Mouse (Mus musculus): ENCODE results near the gene Rack1. TPM values are rescaled to one million over a fixed set of nuclear protein-coding genes. Genes with fewer than 3 reads are reported as not detected.

The Rack1 gene
- 5,378 and 5,815 TPM in 2 replicates for total RNA-seq (2012; rRNA removed)
- polyA plus RNA-seq (2012; ENCODE audit: insufficient read depth in 1 of 2, insufficient read length in 2 of 2, low read depth in 1 of 2, low replicate concordance in 2 of 2, missing spikeins in 1 of 2): 1,000 to 10,000 TPM in 1 of 2 experiments, 100 to 1,000 TPM in 1; 376 to 4,421 TPM

DNA sequence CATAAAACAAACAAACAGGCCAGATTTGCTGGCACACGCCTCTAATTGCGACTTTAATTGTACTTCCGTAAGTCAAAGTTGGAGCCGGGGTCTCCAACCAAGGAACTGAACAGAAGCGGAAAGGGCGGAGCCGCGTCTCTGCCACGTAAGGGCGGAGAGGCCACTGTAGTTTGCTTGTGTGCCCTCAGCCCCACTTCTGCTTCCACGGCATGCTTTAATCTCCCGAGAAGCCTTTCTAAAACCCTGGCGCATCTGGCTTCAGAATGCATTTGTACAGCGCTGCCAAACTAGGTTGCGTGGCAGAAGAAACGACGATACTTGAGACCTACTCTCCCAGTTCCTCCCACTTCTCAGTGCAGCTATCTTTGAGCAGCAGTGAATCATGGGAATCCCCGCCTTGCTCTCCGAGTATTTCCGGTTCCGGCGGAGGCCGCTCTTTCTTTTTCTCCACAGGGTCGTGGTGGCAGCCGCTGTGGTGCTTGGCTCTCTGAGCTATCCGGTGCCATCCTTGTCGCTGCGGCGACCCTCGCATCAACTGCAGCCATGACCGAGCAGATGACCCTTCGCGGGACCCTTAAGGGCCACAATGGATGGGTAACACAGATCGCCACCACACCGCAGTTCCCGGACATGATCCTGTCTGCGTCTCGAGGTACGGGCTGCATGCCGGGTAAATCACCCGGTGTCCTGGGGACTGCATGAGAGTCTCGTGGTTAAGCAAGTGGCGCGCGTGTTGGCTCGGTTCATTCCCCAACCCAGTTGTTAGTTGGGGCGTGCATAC, at the start of gene Rack1:
Gene Rack1 (plus strand): TSS at position 412 of the 781 bp plus-strand sequence.
- Histone ChIP-seq H3K9ac (ENCODE audit: control insufficient read depth, low read depth, low read length, poor library complexity, severe bottlenecking) (peak within 1 kb of the TSS; percentile 97), H3K36me3 (ENCODE audit: control insufficient read depth in 1 of 2, insufficient read depth in 2 of 2, low read length in 2 of 2) (peaks cover 37 to 43% of the 10 kb centered on the region in 2 experiments), H3K27ac (ENCODE audit: control insufficient read depth, low read depth, low read length) (peak within 1 kb of the TSS; percentile 96), H3K9me3 (replicated peaks; ENCODE audit: insufficient read depth, low read length) (no peaks in the 10 kb centered on the region), H3K4me3 (ENCODE audit: control insufficient read depth in 1 of 2, insufficient read depth in 1 of 2, low read depth in 2 of 2, low read length in 2 of 2) (peak within 1 kb of the TSS; percentile 78 to 96), H3K27me3 (ENCODE audit: control insufficient read depth in 1 of 2, insufficient read depth in 2 of 2, low read length in 2 of 2) (no peaks in the 10 kb centered on the region), H3K79me2 (ENCODE audit: control insufficient read depth, insufficient read depth, low read length, poor library complexity) (peaks cover 58% of the 10 kb centered on the region), H3K4me1 (ENCODE audit: control insufficient read depth in 1 of 2, insufficient read depth in 2 of 2, low read length in 2 of 2) (peaks cover 2 to 31% of the 10 kb centered on the region in 2 experiments; a peak in 3 of 4 replicates)
- DNase-seq (ENCODE audit: low read depth, low spot score): peak; percentile 99
- TF ChIP-seq E2F4 (IDR thresholded peaks at IDR 0.05; ENCODE audit: borderline replicate concordance, low read depth, low read length): no peak; the same call in 1 of the 2 replicates
- TF ChIP-seq ETS1 (IDR thresholded peaks at IDR 0.05; ENCODE audit: low read depth, low read length): peak; percentile 37; the same call in 1 of the 2 replicates
- no peak for TF ChIP-seq EP300 (IDR thresholded peaks at IDR 0.05; ENCODE audit: low read depth in 1 of 2, low read length in 2 of 2)
- no peak; the same call in 1 of the 2 replicates for TF ChIP-seq ZNF384 (IDR thresholded peaks at IDR 0.05; ENCODE audit: low read depth, low read length)
- TF ChIP-seq GABPA (IDR thresholded peaks at IDR 0.05; ENCODE audit: low read depth, low read length): no peak
- peak; percentile 18; the same call in 1 of the 2 replicates for TF ChIP-seq RCOR1 (IDR thresholded peaks at IDR 0.05; ENCODE audit: low read depth, low read length)
- no peak for TF ChIP-seq USF1 (IDR thresholded peaks at IDR 0.05; ENCODE audit: low read depth, low read length)
- TF ChIP-seq TAL1 (IDR thresholded peaks at IDR 0.05; ENCODE audit: low read length): no peak
- peak; percentile 97 for TF ChIP-seq ZMIZ1 (IDR thresholded peaks at IDR 0.05; ENCODE audit: low read depth, low read length)
- TF ChIP-seq CHD1 (IDR thresholded peaks at IDR 0.05; ENCODE audit: low read depth, low read length): no peak; the same call in 1 of the 2 replicates
- no peak for TF ChIP-seq NRF1 (IDR thresholded peaks at IDR 0.05; ENCODE audit: insufficient read depth, low read depth, low read length, poor library complexity, severe bottlenecking)
- TF ChIP-seq TCF12 (IDR thresholded peaks at IDR 0.05; ENCODE audit: low read depth, low read length): peak; percentile 85
- no peak for TF ChIP-seq BHLHE40 (IDR thresholded peaks at IDR 0.05; ENCODE audit: borderline replicate concordance, low read depth, low read length)
- TF ChIP-seq RAD21 (IDR thresholded peaks at IDR 0.05; ENCODE audit: low read depth, low read length): no peak
- no peak for TF ChIP-seq SMC3 (IDR thresholded peaks at IDR 0.05; ENCODE audit: low read depth, low read length)
- TF ChIP-seq ZKSCAN1 (IDR thresholded peaks at IDR 0.05; ENCODE audit: low read depth, low read length): no peak
- peak; percentile 99 for TF ChIP-seq POLR2AphosphoS2 (IDR thresholded peaks at IDR 0.05; ENCODE audit: low read length)
- TF ChIP-seq USF2 (IDR thresholded peaks at IDR 0.05; ENCODE audit: borderline replicate concordance in 1 of 2, insufficient read depth in 1 of 2, low read depth in 1 of 2, low read length in 2 of 2): no peak
- peak; percentile 79 for TF ChIP-seq ELF1 (IDR thresholded peaks at IDR 0.05; ENCODE audit: low read depth, low read length)
- 0 out of 2 replicates have a peak, but pooled peaks have one; percentile 37 for TF ChIP-seq JUND (IDR thresholded peaks at IDR 0.05; ENCODE audit: low read depth, low read length)
- TF ChIP-seq TBP (IDR thresholded peaks at IDR 0.05; ENCODE audit: low read depth, low read length): peak; percentile 98
- no peak for TF ChIP-seq ZC3H11A (IDR thresholded peaks at IDR 0.05; ENCODE audit: low read depth, low read length)
- no peak for TF ChIP-seq MYB (IDR thresholded peaks at IDR 0.05; ENCODE audit: low read depth, low read length)
- peak; percentile 82; the same call in 1 of the 2 replicates for TF ChIP-seq KAT2A (conservative IDR thresholded peaks at IDR 0.05; ENCODE audit: low read depth, low read length)
- TF ChIP-seq MYC (IDR thresholded peaks at IDR 0.05; ENCODE audit: low read depth, low read length): peak; percentile 100
- TF ChIP-seq MAFK (IDR thresholded peaks at IDR 0.05; ENCODE audit: borderline replicate concordance, low read depth, low read length): no peak
- TF ChIP-seq MEF2A (IDR thresholded peaks at IDR 0.05; ENCODE audit: extremely low read depth, insufficient replicate concordance, low read depth, low read length, poor library complexity, severe bottlenecking): peak; percentile 12; the same call in 1 of the 2 replicates
- TF ChIP-seq UBTF (IDR thresholded peaks at IDR 0.05; ENCODE audit: borderline replicate concordance, insufficient read depth, low read depth, low read length): no peak
- TF ChIP-seq CTCF (IDR thresholded peaks at IDR 0.05 in 2 of 3, conservative IDR thresholded peaks at IDR 0.05 in 1 of 3; ENCODE audit: control insufficient read depth in 1 of 3, insufficient read depth in 1 of 3, low read depth in 2 of 3, low read length in 3 of 3, poor library complexity in 1 of 3, severe bottlenecking in 1 of 3): no peak
- no peak for TF ChIP-seq GATA1 (IDR thresholded peaks at IDR 0.05; ENCODE audit: low read depth, low read length)
- peak; percentile 99 for TF ChIP-seq POLR2A (IDR thresholded peaks at IDR 0.05; ENCODE audit: control insufficient read depth in 1 of 2, insufficient read depth in 1 of 2, low read depth in 1 of 2, low read length in 2 of 2, poor library complexity in 1 of 2)
- no peak for TF ChIP-seq CHD2 (IDR thresholded peaks at IDR 0.05; ENCODE audit: low read length)
- peak; percentile 80 for TF ChIP-seq SIN3A (IDR thresholded peaks at IDR 0.05; ENCODE audit: low read length)
- TF ChIP-seq POLR2AphosphoS5 (IDR thresholded peaks at IDR 0.05; ENCODE audit: borderline replicate concordance, low read depth, low read length): peak; percentile 92; the same call in 1 of the 2 replicates
